Mouse (Mus musculus) hindbrain, postnatal 0 days (tissue): ENCODE results near the gene Ripor2. TPM values are rescaled to one million over a fixed set of nuclear protein-coding genes. Genes with fewer than 3 reads are reported as not detected.
"Not testable (repeated sequence)": the region's sequence is repeated elsewhere in the genome, so short reads cannot be mapped to it uniquely, and the experiment has no call there.

Experiments
- ATAC-seq: fragments of 200-750 bp; cut with Nextera tagmentation; 2 replicates; pipeline ENCODE4 v1.8.0; 2017; ENCODE audit warnings: mild to moderate bottlenecking, moderate TSS enrichment, moderate library complexity
- DNase-seq: peaks from one replicate; pipeline ENCODE4 v3.0.0-alpha.2; 2015; ENCODE audit warnings: low spot score
- H3K27ac ChIP-seq: fragments of 300-500 bp; sonication (generic); 2 replicates; pipeline ENCODE4 v1.5.1; 2014; ENCODE audit warnings: mild to moderate bottlenecking
- H3K27me3 ChIP-seq: fragments of 300-500 bp; sonication (generic); 2 replicates; pipeline ENCODE4 v1.6.1; 2014; ENCODE audit warnings: low read length, mixed read lengths; ENCODE audit not compliant: insufficient read depth
- H3K36me3 ChIP-seq: fragments of 300-500 bp; sonication (generic); 2 replicates; pipeline ENCODE4 v1.6.1; 2014; ENCODE audit warnings: low read length, mixed read lengths; ENCODE audit not compliant: insufficient read depth
- H3K4me1 ChIP-seq: fragments of 300-500 bp; sonication (generic); 2 replicates; pipeline ENCODE4 v1.6.1; 2014; ENCODE audit warnings: antibody characterized with exemption, low read length, mixed read lengths; ENCODE audit not compliant: insufficient read depth
- H3K4me2 ChIP-seq: fragments of 300-500 bp; sonication (generic); 2 replicates; pipeline ENCODE4 v1.6.1; 2014; ENCODE audit warnings: low read depth, mild to moderate bottlenecking, low read length, moderate library complexity, mixed read lengths
- H3K4me3 ChIP-seq: fragments of 300-500 bp; sonication (generic); 2 replicates; pipeline ENCODE4 v1.5.1; 2014; ENCODE audit warnings: low read length
- H3K9ac ChIP-seq: fragments of 300-500 bp; sonication (generic); replicated peaks from 2 replicates; pipeline ENCODE4 v1.6.1; 2014; ENCODE audit warnings: mild to moderate bottlenecking, low read length, moderate library complexity, mixed read lengths
- H3K9me3 ChIP-seq: fragments of 300-500 bp; sonication (generic); 2 replicates; pipeline ENCODE4 v1.6.1; 2016; ENCODE audit warnings: low read length, mixed read lengths
- CTCF ChIP-seq: IDR thresholded peaks from 2 replicates; pipeline ENCODE4 v1.5.1; 2016; ENCODE audit warnings: antibody characterized with exemption, control low read depth, low read depth
- WGBS: fragments of 180-500 bp; shearing (Covaris S2); extraction: QIAGEN DNeasy Blood & Tissue Kit; methylation state at CpG from one replicate; pipeline ENCODE4 v1.1.7; 2014; 5-methylcytosine and 5-hydroxymethylcytosine counted together
- polyA plus RNA-seq: library from polyadenylated mRNA; unstranded; fragments of >200 nt; fragmentation: Nextera tagmentation; extraction: Ambion mirVana; gene quantifications from 2 replicates; pipeline ENCODE4 v1.2.1, GENCODE M21; 2015
- total RNA-seq: library from RNA; depleted of rRNA; stranded (reverse); fragments of >200 nt; gene quantifications from 2 replicates; pipeline ENCODE4 v1.2.3, GENCODE M21; 2014

The Ripor2 gene
- total and polyA plus RNA-seq, 2 experiments from 2014 or later = 12.5 to 32.9 TPM

- no peaks in the 10 kb centered on the region for H3K9me3 ChIP-seq
- H3K27ac ChIP-seq = no peak overlapping the region
- DNase-seq (no peak), ATAC-seq (no peak)
- TF ChIP-seq CTCF = no peak
- WGBS = 89% methylated on average over 12 of the region's 12 CpGs
- H3K4me2 ChIP-seq = no peak overlapping the region
- no peaks in the 10 kb centered on the region for H3K4me1 ChIP-seq
- H3K4me3 ChIP-seq = no peak overlapping the region
- no peak overlapping the region for H3K9ac ChIP-seq
- H3K27me3 ChIP-seq = no peaks in the 10 kb centered on the region
- 0 out of 2 replicates have a peak, but pooled peaks cover 3% of the 10 kb centered on the region for H3K36me3 ChIP-seq
Measured at GRCm38 (mm10) chr13:24757820-24758564, 176.0 kb downstream of the Ripor2 start.

DNA sequence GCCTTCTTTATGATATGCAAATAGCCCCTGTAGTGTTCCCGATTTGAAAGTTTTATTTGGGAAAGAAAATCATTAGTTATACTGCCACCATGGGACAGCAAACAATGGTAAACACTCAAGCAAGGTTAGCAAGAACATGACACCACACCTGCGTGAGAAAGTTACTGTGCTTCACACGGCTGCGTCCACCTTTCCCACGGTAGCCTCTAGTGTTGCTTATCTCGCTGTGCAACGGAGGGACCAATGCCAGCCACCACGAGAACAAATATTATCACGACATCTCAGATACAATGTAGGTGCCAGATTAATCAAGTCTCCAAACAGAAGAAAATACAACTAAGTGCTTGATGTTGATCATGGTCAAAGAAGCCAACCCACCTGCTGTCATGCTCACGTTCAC is 177.5 kb downstream of the Ripor2 start:
- H3K9me3 ChIP-seq = no peaks in the 10 kb centered on the region
- 0 out of 2 replicates have a peak, but pooled peaks cover 3% of the 10 kb centered on the region for H3K36me3 ChIP-seq
- no peak for TF ChIP-seq CTCF
- DNase-seq (no peak), ATAC-seq (no peak)
- no peaks in the 10 kb centered on the region for H3K27me3 ChIP-seq
- no peak overlapping the region for H3K27ac ChIP-seq
- H3K9ac ChIP-seq = no peak overlapping the region
- no peak overlapping the region for H3K4me3 ChIP-seq
- no peaks in the 10 kb centered on the region for H3K4me1 ChIP-seq
- 92% methylated on average over 10 of the region's 10 CpGs for WGBS
- no peak overlapping the region for H3K4me2 ChIP-seq

DNA sequence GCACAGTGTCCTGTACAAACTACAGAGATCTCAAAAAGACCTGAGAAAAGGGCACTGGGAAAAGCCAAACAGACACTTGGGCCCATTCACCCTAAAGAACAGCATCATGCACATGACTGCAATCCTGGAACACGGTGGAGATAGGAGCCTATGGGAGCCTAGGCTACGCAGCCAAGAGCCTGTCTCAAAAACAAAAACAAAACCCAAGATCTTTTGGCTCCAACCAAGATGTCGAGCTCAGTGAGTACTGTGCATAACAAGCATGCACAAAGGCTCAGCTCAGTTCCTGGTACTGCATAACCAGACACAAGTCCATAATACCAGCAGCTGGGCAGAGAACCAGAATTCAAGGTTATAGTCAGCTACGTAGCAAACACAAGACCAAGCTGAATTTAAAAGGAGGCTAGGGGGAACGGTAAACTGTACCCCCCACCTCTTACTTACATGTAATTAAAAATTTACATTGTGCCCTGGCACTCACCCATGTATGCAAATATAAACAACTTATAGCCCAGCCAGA is 178.4 kb downstream of the Ripor2 start:
- H3K4me2 ChIP-seq = no peak overlapping the region; the same call in 1 of the 2 replicates

DNA sequence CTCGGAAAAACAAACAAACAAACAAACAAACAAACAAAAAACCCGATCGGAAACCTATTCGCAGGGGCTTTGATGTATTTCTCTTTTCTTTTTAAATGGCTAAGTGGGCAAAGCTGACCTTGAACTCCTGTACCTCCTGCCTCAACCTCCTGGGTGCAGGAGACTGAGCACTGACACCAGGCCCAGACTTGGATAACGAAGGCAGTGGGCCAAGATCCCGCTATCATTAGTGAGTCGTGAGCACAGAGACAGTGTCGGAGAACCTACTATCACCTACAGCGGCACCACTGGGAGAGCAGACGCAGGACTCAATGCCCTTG is 179.1 kb downstream of the Ripor2 start:
- DNase-seq (no peak), ATAC-seq (no peak; the same call in 1 of the 2 replicates)
- no peaks in the 10 kb centered on the region for H3K27me3 ChIP-seq
- H3K36me3 ChIP-seq = no peaks in the 10 kb centered on the region
- H3K4me2 ChIP-seq = peak overlapping the region; percentile 81
- no peaks in the 10 kb centered on the region for H3K9me3 ChIP-seq
- no peak for TF ChIP-seq CTCF
- peak overlapping the region; percentile 62; the same call in 1 of the 2 replicates for H3K27ac ChIP-seq
- peak overlapping the region; percentile 84 for H3K4me3 ChIP-seq
- peak overlapping the region; percentile 45; the same call in 1 of the 2 replicates for H3K9ac ChIP-seq
- 7% methylated on average over 10 of the region's 10 CpGs for WGBS
- H3K4me1 ChIP-seq = no peaks in the 10 kb centered on the region

More for the DNA sequence above, 178.4 kb downstream of the Ripor2 start:
- 42% methylated on average over 5 of the region's 5 CpGs for WGBS
- ATAC-seq = no peak
- DNase-seq = no peak
- no peak for TF ChIP-seq CTCF
- Histone ChIP-seq H3K4me3 (peak overlapping the region; percentile 84; the same call in 1 of the 2 replicates), H3K27me3 (no peaks in the 10 kb centered on the region), H3K9ac (no peak overlapping the region), H3K9me3 (no peaks in the 10 kb centered on the region), H3K4me1 (no peaks in the 10 kb centered on the region), H3K36me3 (0 out of 2 replicates have a peak, but pooled peaks cover 3% of the 10 kb centered on the region), H3K27ac (no peak overlapping the region)

GRCm38 (mm10) chr13:24761403-24762227 is 179.6 kb downstream of the Ripor2 start, which contains the start of gene Gmnn:
Gmnn (minus strand) TSS chr13:24761923.
- peak; percentile 95 for ATAC-seq
- peak within 1 kb of the TSS; percentile 62; the same call in 1 of the 2 replicates for H3K27ac ChIP-seq
- WGBS = under 1% methylated on average over 79 of the region's 79 CpGs

DNA sequence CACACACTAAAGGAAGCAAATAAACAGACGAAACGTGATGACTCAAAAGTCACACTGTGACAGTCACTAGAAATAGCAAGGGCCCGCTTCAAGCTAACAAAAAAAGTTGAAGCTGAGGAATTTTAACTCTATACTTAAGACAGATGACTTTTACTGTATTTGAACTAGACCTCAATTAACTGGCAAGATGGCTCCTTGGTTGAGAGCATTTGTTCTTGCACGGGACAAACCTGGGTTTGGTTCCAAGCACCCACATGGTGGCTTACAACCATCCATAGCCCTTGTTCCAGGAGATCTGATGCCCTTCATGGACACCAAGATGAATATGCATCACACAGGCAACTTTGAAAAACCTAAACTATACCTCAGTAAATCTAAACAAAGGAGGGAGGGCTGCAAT is 180.3 kb downstream of the Ripor2 start:
- Histone ChIP-seq H3K9ac (peak overlapping the region; percentile 45; the same call in 1 of the 2 replicates), H3K4me2 (peak overlapping the region; percentile 81), H3K27me3 (no peaks in the 10 kb centered on the region), H3K9me3 (no peaks in the 10 kb centered on the region), H3K4me1 (no peaks in the 10 kb centered on the region), H3K27ac (no peak overlapping the region), H3K4me3 (peak overlapping the region; percentile 84), H3K36me3 (no peaks in the 10 kb centered on the region)
- no peak for DNase-seq
- TF ChIP-seq CTCF = no peak
- 0 out of 2 replicates have a peak, but pooled peaks have one; percentile 5 for ATAC-seq
- WGBS = 45% methylated on average over 4 of the region's 4 CpGs

More at GRCm38 (mm10) chr13:24761403-24762227, 179.6 kb downstream of the Ripor2 start, which contains the start of gene Gmnn:
- DNase-seq = peak; percentile 91
- TF ChIP-seq CTCF = no peak
- Histone ChIP-seq H3K36me3 (no peaks in the 10 kb centered on the region), H3K9me3 (no peaks in the 10 kb centered on the region), H3K27me3 (no peaks in the 10 kb centered on the region), H3K9ac (peak within 1 kb of the TSS; percentile 45), H3K4me2 (peak within 1 kb of the TSS; percentile 81), H3K4me3 (peak within 1 kb of the TSS; percentile 84), H3K4me1 (no peaks in the 10 kb centered on the region)

GRCm38 (mm10) chr13:24767809-24768208 is 185.8 kb downstream of the Ripor2 start:
- not testable (repeated sequence) for H3K4me3 ChIP-seq, H3K27ac ChIP-seq, H3K27me3 ChIP-seq, H3K4me1 ChIP-seq, H3K36me3 ChIP-seq, DNase-seq, H3K9me3 ChIP-seq, H3K4me2 ChIP-seq, H3K9ac ChIP-seq, ATAC-seq
- WGBS = 87% methylated on average over 4 of the region's 4 CpGs

DNA sequence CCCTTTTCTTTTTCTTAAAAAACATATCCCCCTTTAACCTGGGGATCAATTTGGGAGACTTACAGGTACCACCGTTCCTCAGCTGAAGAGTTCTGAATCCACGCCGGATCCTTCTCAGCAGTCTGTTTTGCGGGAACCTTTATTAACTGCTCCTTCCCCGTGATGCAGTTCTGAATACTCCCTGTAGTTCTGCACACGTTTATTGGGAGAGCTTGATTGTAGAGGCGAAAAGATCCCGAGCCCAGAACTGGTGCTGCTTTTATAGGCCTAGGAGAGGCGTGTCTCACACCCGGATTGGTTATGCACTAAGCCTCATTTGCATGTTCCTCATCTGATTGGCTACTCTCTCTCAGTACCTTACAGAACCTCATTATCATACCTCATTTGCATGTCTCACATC is 189.5 kb downstream of the Ripor2 start:
- H3K4me1 ChIP-seq, H3K27ac ChIP-seq, H3K9me3 ChIP-seq, H3K4me2 ChIP-seq, DNase-seq, H3K27me3 ChIP-seq, ATAC-seq, H3K4me3 ChIP-seq, H3K9ac ChIP-seq, H3K36me3 ChIP-seq: not testable (repeated sequence)
- 92% methylated on average over 10 of the region's 10 CpGs for WGBS
